In genomic region chr5:131832891-131833876, GRCm38 (mm10) we compare ENCODE assay signal across 14 mouse cellular contexts.
DNase-seq lines count a peak whose midpoint lies in the region; ATAC-seq and TF ChIP-seq lines count a peak whose summit lies in the region.
"Had no signal": no experiment of that assay in that cellular context is flagged by ENCODE, and none has a peak within 500 bp of the region (broad histone marks: within the 10 kb centered on the region; RNA-seq: fewer than 3 reads in every experiment).

No protein-coding gene starts in this region.

- peaks cover 15% of the 10 kb centered on the region for H3K4me1 ChIP-seq in forebrain, postnatal 0 days (ENCODE audit: insufficient read depth)
- H3K4me1 ChIP-seq in midbrain, embryonic 11.5 days (ENCODE audit: control insufficient read depth, insufficient read depth, low read length), result peaks cover 14% of the 10 kb centered on the region
- H3K4me1 ChIP-seq in stomach, postnatal 0 days (replicated peaks; ENCODE audit: control insufficient read depth, insufficient read depth), result 0 out of 2 replicates have a peak, but pooled peaks cover 2% of the 10 kb centered on the region

- no peaks in the 10 kb centered on the region for H3K36me3 ChIP-seq in forebrain, postnatal 0 days (ENCODE audit: insufficient read depth)
- no peaks in the 10 kb centered on the region for H3K36me3 ChIP-seq in midbrain, embryonic 11.5 days (ENCODE audit: control insufficient read depth, insufficient read depth, low read length)
- no peaks in the 10 kb centered on the region for H3K36me3 ChIP-seq in stomach, postnatal 0 days (ENCODE audit: control insufficient read depth, insufficient read depth, low read length)
- H3K36me3 ChIP-seq: heart, embryonic 13.5 days; intestine, embryonic 15.5 days; limb, embryonic 15.5 days had no signal

- no peak overlapping the region for H3K9ac ChIP-seq in forebrain, postnatal 0 days
- H3K9ac ChIP-seq in midbrain, embryonic 11.5 days (ENCODE audit: low read length), result no peak overlapping the region
- H3K9ac ChIP-seq in stomach, postnatal 0 days (ENCODE audit: low read length), result no peak overlapping the region
- H3K9ac ChIP-seq: heart, embryonic 13.5 days; intestine, embryonic 15.5 days; limb, embryonic 15.5 days had no signal

- H3K4me2 ChIP-seq in forebrain, postnatal 0 days (ENCODE audit: low read depth), result no peak overlapping the region
- no peak overlapping the region for H3K4me2 ChIP-seq in midbrain, embryonic 11.5 days
- H3K4me2 ChIP-seq in stomach, postnatal 0 days (replicated peaks; ENCODE audit: low read depth), result no peak overlapping the region
- H3K4me2 ChIP-seq: heart, embryonic 13.5 days; intestine, embryonic 15.5 days; limb, embryonic 15.5 days had no signal

- no peak overlapping the region for H3K4me3 ChIP-seq in layer of hippocampus, adult 2 months
- H3K4me3 ChIP-seq in forebrain, postnatal 0 days (ENCODE audit: low read depth, low read length), result no peak overlapping the region
- no peak overlapping the region for H3K4me3 ChIP-seq in midbrain, embryonic 11.5 days (ENCODE audit: low read depth, low read length)
- no peak overlapping the region for H3K4me3 ChIP-seq in stomach, postnatal 0 days (ENCODE audit: low read depth, low read length)
- H3K4me3 ChIP-seq: gastrocnemius, adult 2 months; heart, embryonic 13.5 days; intestine, embryonic 15.5 days; limb, embryonic 15.5 days had no signal

- 23% methylated on average over 19 of the region's 19 CpGs for WGBS in forebrain, postnatal 0 days
- WGBS in midbrain, embryonic 11.5 days, result 38% methylated on average over 19 of the region's 19 CpGs
- 70% methylated on average over 19 of the region's 19 CpGs for WGBS in stomach, postnatal 0 days

- peak overlapping the region; percentile 36; the same call in 1 of the 2 replicates for H3K27ac ChIP-seq in layer of hippocampus, adult 2 months
- H3K27ac ChIP-seq in forebrain, postnatal 0 days (ENCODE audit: low read depth, low read length), result no peak overlapping the region
- H3K27ac ChIP-seq in midbrain, embryonic 11.5 days (ENCODE audit: low read depth, low read length), result peak overlapping the region; percentile 49
- no peak overlapping the region for H3K27ac ChIP-seq in stomach, postnatal 0 days (replicated peaks)
- H3K27ac ChIP-seq: gastrocnemius, adult 2 months; heart, embryonic 13.5 days; intestine, embryonic 15.5 days; limb, embryonic 15.5 days had no signal

- H3K9me3 ChIP-seq in forebrain, postnatal 0 days (ENCODE audit: low read length), result no peaks in the 10 kb centered on the region
- H3K9me3 ChIP-seq in midbrain, embryonic 11.5 days (ENCODE audit: control insufficient read depth, low read length), result no peaks in the 10 kb centered on the region
- H3K9me3 ChIP-seq in stomach, postnatal 0 days (ENCODE audit: control insufficient read depth, low read length), result no peaks in the 10 kb centered on the region
- H3K9me3 ChIP-seq: heart, embryonic 13.5 days; intestine, embryonic 15.5 days; limb, embryonic 15.5 days had no signal

- ATAC-seq in forebrain, postnatal 0 days, result peak; percentile 54
- peak; percentile 89 for ATAC-seq in midbrain, embryonic 11.5 days (ENCODE audit: low FRiP score)
- ATAC-seq in stomach, postnatal 0 days (ENCODE audit: low FRiP score, low TSS enrichment), result no peak
- ATAC-seq: intestine, embryonic 15.5 days had no signal

- TF ChIP-seq CTCF in layer of hippocampus, adult 2 months (conservative IDR thresholded peaks at IDR 0.05), result no peak
- TF ChIP-seq CTCF in forebrain, postnatal 0 days (IDR thresholded peaks at IDR 0.05; ENCODE audit: low read depth), result no peak
- TF ChIP-seq CTCF in stomach, postnatal 0 days (IDR thresholded peaks at IDR 0.05; ENCODE audit: low read depth), result no peak

- no peak for DNase-seq in layer of hippocampus, adult 2 months (ENCODE audit: low spot score in 2 of 2)
- DNase-seq in layer of hippocampus, adult 8-10 months (ENCODE audit: low spot score in 2 of 2), result no peak
- no peak for DNase-seq in forebrain, postnatal 0 days
- DNase-seq in midbrain, embryonic 11.5 days (ENCODE audit: low spot score, missing footprints), result peak; percentile 90
- peak; percentile 46 for DNase-seq in retina, embryonic 14.5 days (ENCODE audit: low spot score)
- no peak for DNase-seq in frontal cortex, postnatal 25 days (ENCODE audit: low spot score in 2 of 2)
- DNase-seq in stomach, postnatal 0 days (ENCODE audit: low spot score), result no peak
- no peak for DNase-seq in urinary bladder, adult 2 months (ENCODE audit: low spot score)
- DNase-seq: adrenal gland, postnatal 36 days; cerebellum, adult 11-12 months; gastrocnemius, adult 2 months had no signal

- no peak for TF ChIP-seq EP300 in stomach, postnatal 0 days (optimal IDR thresholded peaks at IDR 0.05)

- H3K27me3 ChIP-seq in forebrain, postnatal 0 days (ENCODE audit: insufficient read depth, low read length), result no peaks in the 10 kb centered on the region
- H3K27me3 ChIP-seq in midbrain, embryonic 11.5 days (ENCODE audit: control insufficient read depth, insufficient read depth, low read length), result no peaks in the 10 kb centered on the region
- H3K27me3 ChIP-seq in stomach, postnatal 0 days (ENCODE audit: control insufficient read depth, insufficient read depth, low read length), result no peaks in the 10 kb centered on the region
- H3K27me3 ChIP-seq: heart, embryonic 13.5 days; intestine, embryonic 15.5 days; limb, embryonic 15.5 days had no signal

Comparison
In these comparisons a context has a peak if more than half of its experiments do, and no peak if none do; other contexts are left out.
1. DNase-seq: peak in midbrain, embryonic 11.5 days (single experiment) and retina, embryonic 14.5 days (single experiment); none in layer of hippocampus, adult 2 months (0 of 2), layer of hippocampus, adult 8-10 months (0 of 2), forebrain, postnatal 0 days (single experiment), frontal cortex, postnatal 25 days (0 of 2), stomach, postnatal 0 days (single experiment) and urinary bladder, adult 2 months (single experiment).
2. H3K27ac ChIP-seq: peak in layer of hippocampus, adult 2 months (single experiment) and midbrain, embryonic 11.5 days (single experiment); none in forebrain, postnatal 0 days (single experiment) and stomach, postnatal 0 days (single experiment).